Mouse (Mus musculus) Patski (cell line): ENCODE measurements around the gene Paqr7. TPM values are rescaled to one million over a fixed set of nuclear protein-coding genes. Genes with fewer than 3 reads are reported as not detected.

Experiments used
- ATAC-seq: fragments of 100-300 bp; one replicate; pipeline ENCODE4 v1.8.0; 2021
- CTCF ChIA-PET: fragments of 350-600 bp; sonication (Branson Sonifier 250); formaldehyde crosslinking; loops from one replicate; lab custom pipeline; 2022; ENCODE audit warnings: inconsistent platforms; lab: Charles Lee
- POLR2A ChIA-PET: fragments of 350-600 bp; sonication (Branson Sonifier 250); formaldehyde crosslinking; loops from one replicate; lab custom pipeline; 2022; ENCODE audit warnings: antibody characterized with exemption, inconsistent platforms; lab: Charles Lee
- DNase-seq: peaks from one replicate; pipeline ENCODE4 v3.0.0-alpha.2; 2011; ENCODE audit warnings: low read depth, low spot score
- H3K27me3 ChIP-seq: fragments of 371-371 bp; one replicate; pipeline ENCODE4 v1.5.1; 2021
- CTCF ChIP-seq: fragments of 100-300 bp; IDR thresholded peaks from one replicate; pipeline ENCODE4 v1.5.1; 2021
- in situ Hi-C: fragments of 300-500 bp; cut with MboI; formaldehyde crosslinking; loops from 3 replicates; pipeline ENCODE4 v1.11.1; 2018; ENCODE audit warnings: low pct_unique_long_range_greater_than_20kb, mixed read lengths
- polyA plus RNA-seq: library from polyadenylated mRNA; unstranded; gene quantifications from one replicate; pipeline ENCODE4 v1.2.3, GENCODE M21; 2021

The Paqr7 gene
- polyA plus RNA-seq, 1 experiment from 2014 or later, result 4.3 TPM

GRCm38 (mm10) chr4:134473764-134474163 lies 22.7 kb upstream of the Paqr7 start:
- CTCF ChIA-PET, result no interaction called here
- no peak for TF ChIP-seq CTCF
- POLR2A ChIA-PET, result no interaction called here
- DNase-seq, result no peak
- ATAC-seq, result no peak
- in situ Hi-C loops, result no loop called here
- H3K27me3 ChIP-seq, result no peaks in the 10 kb centered on the region

GRCm38 (mm10) chr4:134474240-134474639 lies 22.3 kb upstream of the Paqr7 start:
- in situ Hi-C loops, result no loop called here
- no peaks in the 10 kb centered on the region for H3K27me3 ChIP-seq
- DNase-seq (no peak), ATAC-seq (no peak)
- ChIA-PET POLR2A (no interaction called here), CTCF (no interaction called here)
- TF ChIP-seq CTCF, result no peak

GRCm38 (mm10) chr4:134476899-134477298 lies 19.6 kb upstream of the Paqr7 start:
- TF ChIP-seq CTCF, result no peak
- POLR2A ChIA-PET, result interaction anchor here (0.7 kb wide), 1 partner anchor 70 kb away, joined by 3 read pairs; no protein-coding TSS in a partner anchor
- in situ Hi-C loops, result loop anchor here (5.0 kb wide), 1 partner anchor 80 kb away; the partner anchor contains the start of gene Pafah2
- no peaks in the 10 kb centered on the region for H3K27me3 ChIP-seq
- DNase-seq (no peak), ATAC-seq (no peak)
- CTCF ChIA-PET, result interaction anchor here (1.7 to 2.8 kb wide), 2 partner anchors 10 to 81 kb away, joined by 9 to 20 read pairs; partner anchors contain the start of gene Pafah2

- TF ChIP-seq CTCF, result peak; percentile 99
- DNase-seq, result no peak
- no peaks in the 10 kb centered on the region for H3K27me3 ChIP-seq
- CTCF ChIA-PET, result interaction anchor here (1.0 to 2.8 kb wide), 9 partner anchors 9 to 82 kb away, joined by 3 to 20 read pairs (median 4); partner anchors contain the start of genes Aunip and Pafah2
- POLR2A ChIA-PET, result no interaction called here
- peak; percentile 70 for ATAC-seq
- in situ Hi-C loops, result loop anchor here (5.0 kb wide), 1 partner anchor 81 kb away; the partner anchor contains the start of gene Pafah2
These were observed 18.5 kb upstream of the Paqr7 start for GRCm38 (mm10) chr4:134478031-134478430.

GRCm38 (mm10) chr4:134479839-134480238 lies 16.7 kb upstream of the Paqr7 start:
- no peak for TF ChIP-seq CTCF
- in situ Hi-C loops, result loop anchor here (5.0 kb wide), 1 partner anchor 83 kb away; the partner anchor contains the start of gene Pafah2
- DNase-seq (no peak), ATAC-seq (no peak)
- CTCF ChIA-PET, result no interaction called here
- POLR2A ChIA-PET, result no interaction called here
- H3K27me3 ChIP-seq, result no peaks in the 10 kb centered on the region

GRCm38 (mm10) chr4:134480864-134481263 lies 15.6 kb upstream of the Paqr7 start:
- ChIA-PET CTCF (interaction anchor here (1.0 kb wide), 1 partner anchor 10 kb away, joined by 3 read pairs; no protein-coding TSS in a partner anchor), POLR2A (no interaction called here)
- in situ Hi-C loops, result no loop called here
- DNase-seq (no peak), ATAC-seq (no peak)
- no peaks in the 10 kb centered on the region for H3K27me3 ChIP-seq
- peak; percentile 49 for TF ChIP-seq CTCF

GRCm38 (mm10) chr4:134481270-134481669 lies 15.2 kb upstream of the Paqr7 start:
- ChIA-PET CTCF (interaction anchor here (1.0 kb wide), 1 partner anchor 10 kb away, joined by 3 read pairs; no protein-coding TSS in a partner anchor), POLR2A (no interaction called here)
- DNase-seq (no peak), ATAC-seq (no peak)
- H3K27me3 ChIP-seq, result no peaks in the 10 kb centered on the region
- in situ Hi-C loops, result no loop called here
- no peak for TF ChIP-seq CTCF

- ChIA-PET CTCF (no interaction called here), POLR2A (interaction anchor here (1.9 kb wide), 1 partner anchor 13 kb away, joined by 4 read pairs; no protein-coding TSS in a partner anchor)
- H3K27me3 ChIP-seq, result no peaks in the 10 kb centered on the region
- TF ChIP-seq CTCF, result no peak
- in situ Hi-C loops, result no loop called here
- ATAC-seq, result peak; percentile 63
- no peak for DNase-seq
These were observed 14.1 kb upstream of the Paqr7 start for GRCm38 (mm10) chr4:134482442-134482841.

- ChIA-PET CTCF (no interaction called here), POLR2A (interaction anchor here (0.6 to 1.9 kb wide), 2 partner anchors 12 to 75 kb away, joined by 3 to 4 read pairs; no protein-coding TSS in a partner anchor)
- DNase-seq (no peak), ATAC-seq (no peak)
- TF ChIP-seq CTCF, result no peak
- no peaks in the 10 kb centered on the region for H3K27me3 ChIP-seq
- in situ Hi-C loops, result no loop called here
These were observed 13.3 kb upstream of the Paqr7 start for GRCm38 (mm10) chr4:134483078-134483688.

- no peak for DNase-seq
- in situ Hi-C loops, result no loop called here
These were observed 12.8 kb upstream of the Paqr7 start for GRCm38 (mm10) chr4:134483696-134484095.

GRCm38 (mm10) chr4:134484231-134484630 lies 12.3 kb upstream of the Paqr7 start:
- in situ Hi-C loops, result no loop called here
- TF ChIP-seq CTCF, result no peak
- no peak for ATAC-seq
- ChIA-PET CTCF (no interaction called here), POLR2A (interaction anchor here (1.9 kb wide), 1 partner anchor 11 kb away, joined by 4 read pairs; no protein-coding TSS in a partner anchor)
- no peak for DNase-seq
- no peaks in the 10 kb centered on the region for H3K27me3 ChIP-seq

More at GRCm38 (mm10) chr4:134483696-134484095, 12.8 kb upstream of the Paqr7 start:
- ChIA-PET CTCF (no interaction called here), POLR2A (interaction anchor here (0.6 to 1.9 kb wide), 2 partner anchors 11 to 74 kb away, joined by 3 to 4 read pairs; no protein-coding TSS in a partner anchor)
- TF ChIP-seq CTCF, result no peak
- no peaks in the 10 kb centered on the region for H3K27me3 ChIP-seq
- ATAC-seq, result no peak
